Mouse (Mus musculus): ENCODE data around the gene Cd5. TPM values are rescaled to one million over a fixed set of nuclear protein-coding genes. Genes with fewer than 3 reads are reported as not detected.

Cd5 gene
- polyA plus RNA-seq, 1 experiment from 2014 or later: 0.68 TPM

DNA sequence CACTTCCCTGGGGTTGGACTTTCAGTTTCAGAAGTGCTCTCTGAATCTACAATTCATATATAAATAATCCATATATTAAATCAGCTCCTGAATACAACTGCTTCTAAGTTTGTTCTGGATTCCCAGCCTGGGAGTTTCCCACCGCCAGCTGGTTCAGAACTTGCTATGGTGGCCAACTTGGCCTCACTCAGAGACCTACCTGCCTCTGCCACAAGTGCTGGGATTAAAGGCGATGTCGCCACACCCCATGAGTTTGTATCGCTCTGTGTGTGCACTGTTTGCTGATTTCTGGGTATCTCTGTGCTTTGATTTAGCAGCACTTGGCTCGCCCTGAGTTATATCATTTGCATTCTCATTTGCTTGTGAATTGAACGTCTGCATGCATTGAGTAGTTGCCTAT, 13.3 kb upstream of the Cd5 start:
- no peak overlapping the region for H3K4me3 ChIP-seq (ENCODE audit: low read depth, low read length)
- H3K27ac ChIP-seq (ENCODE audit: low read length): no peak overlapping the region
- no peaks in the 10 kb centered on the region for H3K27me3 ChIP-seq (replicated peaks; ENCODE audit: insufficient read depth, low read length)
- ATAC-seq: no peak
- 90% methylated on average over 6 of the region's 6 CpGs for WGBS
- H3K4me1 ChIP-seq (ENCODE audit: insufficient read depth, low read depth, low read length): no peaks in the 10 kb centered on the region
- H3K4me2 ChIP-seq (replicated peaks; ENCODE audit: low read depth, low read length): no peak overlapping the region
- H3K36me3 ChIP-seq (ENCODE audit: insufficient read depth, low read length): no peaks in the 10 kb centered on the region
- TF ChIP-seq EP300 (IDR thresholded peaks at IDR 0.05) (no peak), CTCF (IDR thresholded peaks at IDR 0.05) (no peak)
- no peak for DNase-seq (ENCODE audit: low spot score)
- H3K9me3 ChIP-seq (ENCODE audit: low read length): no peaks in the 10 kb centered on the region
- no peak overlapping the region for H3K9ac ChIP-seq (replicated peaks; ENCODE audit: low read depth)

DNA sequence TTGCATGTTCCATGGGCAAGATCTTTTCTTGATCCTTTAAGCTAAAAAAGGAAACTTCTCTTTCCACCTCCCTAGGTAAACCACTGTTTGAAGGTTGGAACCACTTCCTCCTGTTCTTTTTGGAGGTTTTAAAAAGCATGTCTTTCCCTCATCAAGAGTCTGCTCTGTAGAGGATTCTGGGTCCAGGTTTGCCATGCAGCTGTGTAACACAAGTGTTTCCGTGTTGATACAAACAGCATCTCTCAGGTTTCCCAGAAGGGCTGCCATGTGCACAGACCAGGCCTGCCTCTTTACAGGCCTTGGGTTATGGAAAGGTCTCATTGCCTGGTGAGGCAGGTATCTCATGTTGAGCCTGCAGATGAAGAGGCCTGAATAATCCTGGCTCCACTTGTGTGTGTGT, 12.8 kb upstream of the Cd5 start:
- H3K36me3 ChIP-seq (ENCODE audit: insufficient read depth, low read length): no peaks in the 10 kb centered on the region
- no peaks in the 10 kb centered on the region for H3K27me3 ChIP-seq (replicated peaks; ENCODE audit: insufficient read depth, low read length)
- H3K9me3 ChIP-seq (ENCODE audit: low read length): no peaks in the 10 kb centered on the region
- H3K27ac ChIP-seq (ENCODE audit: low read length): no peak overlapping the region
- no peak overlapping the region for H3K9ac ChIP-seq (replicated peaks; ENCODE audit: low read depth)
- 68% methylated on average over 1 of the region's 1 CpGs for WGBS
- no peak overlapping the region for H3K4me3 ChIP-seq (ENCODE audit: low read depth, low read length)
- no peaks in the 10 kb centered on the region for H3K4me1 ChIP-seq (ENCODE audit: insufficient read depth, low read depth, low read length)
- DNase-seq (ENCODE audit: low spot score) (no peak), ATAC-seq (no peak)
- no peak for TF ChIP-seq CTCF (IDR thresholded peaks at IDR 0.05)
- no peak for TF ChIP-seq EP300 (IDR thresholded peaks at IDR 0.05)
- H3K4me2 ChIP-seq (replicated peaks; ENCODE audit: low read depth, low read length): no peak overlapping the region

DNA sequence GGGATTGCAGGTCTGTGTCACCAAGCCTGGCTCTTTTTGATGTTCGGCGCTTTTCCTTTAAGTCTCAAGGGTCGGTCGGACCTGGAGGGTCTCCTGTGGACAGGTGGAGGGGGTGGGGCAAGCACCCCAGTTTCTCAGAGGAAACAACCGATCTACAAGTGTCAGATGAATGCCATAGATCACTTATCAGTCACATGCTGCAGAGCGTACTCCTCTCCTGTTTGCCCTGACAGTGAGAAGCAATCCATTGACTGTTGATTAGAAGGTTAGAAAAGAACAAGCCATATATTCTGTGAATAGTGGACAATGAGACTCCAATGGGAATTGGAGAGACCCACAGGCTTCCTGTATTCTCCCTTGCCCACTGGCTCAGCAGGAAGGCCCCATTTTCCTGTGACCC, 11.4 kb upstream of the Cd5 start:
- H3K27ac ChIP-seq (ENCODE audit: low read length): no peak overlapping the region
- no peaks in the 10 kb centered on the region for H3K27me3 ChIP-seq (replicated peaks; ENCODE audit: insufficient read depth, low read length)
- H3K9ac ChIP-seq (replicated peaks; ENCODE audit: low read depth): no peak overlapping the region
- no peak for ATAC-seq
- no peak for DNase-seq (ENCODE audit: low spot score)
- H3K9me3 ChIP-seq (ENCODE audit: low read length): no peaks in the 10 kb centered on the region
- TF ChIP-seq CTCF (IDR thresholded peaks at IDR 0.05) (no peak), EP300 (IDR thresholded peaks at IDR 0.05) (no peak)
- no peaks in the 10 kb centered on the region for H3K4me1 ChIP-seq (ENCODE audit: insufficient read depth, low read depth, low read length)
- no peaks in the 10 kb centered on the region for H3K36me3 ChIP-seq (ENCODE audit: insufficient read depth, low read length)
- 73% methylated on average over 6 of the region's 6 CpGs for WGBS
- H3K4me2 ChIP-seq (replicated peaks; ENCODE audit: low read depth, low read length): no peak overlapping the region
- H3K4me3 ChIP-seq (ENCODE audit: low read depth, low read length): no peak overlapping the region

DNA sequence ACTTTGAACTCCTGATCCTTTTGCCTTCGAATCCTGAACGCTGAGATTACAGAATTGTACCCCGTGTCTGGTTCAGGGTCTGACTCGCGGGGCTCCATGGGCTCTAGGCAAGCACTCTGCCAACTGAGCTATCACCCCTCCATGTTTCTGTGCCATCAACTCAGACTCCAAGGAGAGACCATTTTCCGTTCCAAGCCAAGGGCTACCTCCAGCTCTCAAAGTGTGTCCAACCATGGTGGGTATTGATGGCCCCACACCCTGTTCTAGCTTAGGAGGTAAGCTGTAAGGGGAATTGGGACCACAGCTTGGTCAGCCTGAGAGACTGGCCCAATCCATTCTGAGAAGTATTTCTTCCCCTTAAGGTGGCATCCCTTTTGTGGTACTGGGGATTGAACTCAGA, 10.5 kb upstream of the Cd5 start:
- ATAC-seq: no peak
- no peaks in the 10 kb centered on the region for H3K9me3 ChIP-seq (ENCODE audit: low read length)
- DNase-seq (ENCODE audit: low spot score): no peak
- no peak overlapping the region for H3K4me2 ChIP-seq (replicated peaks; ENCODE audit: low read depth, low read length)
- H3K4me1 ChIP-seq (ENCODE audit: insufficient read depth, low read depth, low read length): no peaks in the 10 kb centered on the region
- no peak overlapping the region for H3K4me3 ChIP-seq (ENCODE audit: low read depth, low read length)
- no peak overlapping the region for H3K9ac ChIP-seq (replicated peaks; ENCODE audit: low read depth)
- H3K27ac ChIP-seq (ENCODE audit: low read length): no peak overlapping the region
- 93% methylated on average over 6 of the region's 6 CpGs for WGBS
- H3K36me3 ChIP-seq (ENCODE audit: insufficient read depth, low read length): no peaks in the 10 kb centered on the region
- TF ChIP-seq EP300 (IDR thresholded peaks at IDR 0.05) (no peak), CTCF (IDR thresholded peaks at IDR 0.05) (no peak)
- H3K27me3 ChIP-seq (replicated peaks; ENCODE audit: insufficient read depth, low read length): no peaks in the 10 kb centered on the region

DNA sequence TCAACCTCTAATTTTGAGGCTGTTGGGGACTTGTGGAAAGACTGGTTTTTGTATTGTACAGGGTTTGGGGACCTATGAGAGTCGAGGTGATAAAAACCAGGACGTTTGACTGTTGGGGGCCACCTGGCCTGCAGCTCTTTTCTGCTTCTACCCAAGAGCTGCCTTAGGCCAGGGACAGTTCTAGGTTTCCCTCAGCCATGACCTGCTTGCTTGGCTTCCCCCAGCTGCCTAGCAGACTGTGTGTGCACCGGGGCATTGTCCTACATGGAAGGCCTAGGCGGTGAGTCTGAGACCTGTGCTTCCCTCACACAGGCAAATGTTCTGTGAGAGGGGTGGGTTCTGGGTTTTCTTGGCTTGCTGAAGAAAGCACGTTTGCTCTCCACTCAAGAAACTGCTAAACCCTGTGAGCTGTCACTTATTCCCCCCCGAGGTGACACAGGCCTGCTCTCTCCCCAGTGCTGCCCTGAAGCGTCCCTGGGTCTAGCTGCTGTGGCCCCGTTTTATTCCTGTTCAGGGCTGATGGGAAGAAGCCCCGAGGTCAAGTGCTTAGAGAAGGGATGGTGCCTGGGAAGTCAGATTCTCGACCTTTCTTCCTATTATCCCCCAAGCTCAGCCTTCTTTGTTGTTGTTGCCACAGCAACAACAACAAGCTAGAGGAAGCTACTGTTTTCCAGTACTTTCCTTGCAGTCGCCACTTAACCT, 9.8 kb upstream of the Cd5 start:
- no peaks in the 10 kb centered on the region for H3K27me3 ChIP-seq (replicated peaks; ENCODE audit: insufficient read depth, low read length)
- no peaks in the 10 kb centered on the region for H3K4me1 ChIP-seq (ENCODE audit: insufficient read depth, low read depth, low read length)
- H3K4me2 ChIP-seq (replicated peaks; ENCODE audit: low read depth, low read length): no peak overlapping the region
- no peak for TF ChIP-seq CTCF (IDR thresholded peaks at IDR 0.05)
- no peak for TF ChIP-seq EP300 (IDR thresholded peaks at IDR 0.05)
- 62% methylated on average over 11 of the region's 11 CpGs for WGBS
- H3K4me3 ChIP-seq (ENCODE audit: low read depth, low read length): no peak overlapping the region
- no peak overlapping the region for H3K9ac ChIP-seq (replicated peaks; ENCODE audit: low read depth)
- ATAC-seq (no peak), DNase-seq (ENCODE audit: low spot score) (no peak)
- no peak overlapping the region for H3K27ac ChIP-seq (ENCODE audit: low read length)
- H3K9me3 ChIP-seq (ENCODE audit: low read length): no peaks in the 10 kb centered on the region
- no peaks in the 10 kb centered on the region for H3K36me3 ChIP-seq (ENCODE audit: insufficient read depth, low read length)

DNA sequence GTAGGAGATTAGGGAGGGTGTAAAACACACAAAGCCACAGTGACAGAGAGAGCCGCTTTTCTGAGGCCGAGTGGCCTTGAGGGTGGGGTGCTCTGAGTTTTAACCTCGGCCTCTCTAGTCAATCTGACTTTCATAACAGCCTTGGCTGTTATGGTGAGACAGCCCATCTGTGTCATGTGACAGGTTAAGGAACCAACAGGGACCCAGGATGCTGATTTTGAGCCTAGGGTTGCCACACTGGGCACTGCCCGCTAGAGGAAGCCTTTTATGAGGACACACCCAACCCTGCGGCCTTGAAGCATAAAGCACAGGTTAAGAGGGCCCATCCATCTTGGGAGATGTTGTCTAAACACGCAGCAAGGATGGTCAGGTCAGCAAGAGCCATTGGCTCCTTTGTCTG, 8.9 kb upstream of the Cd5 start:
- ATAC-seq (no peak), DNase-seq (ENCODE audit: low spot score) (no peak)
- Histone ChIP-seq H3K4me3 (ENCODE audit: low read depth, low read length) (no peak overlapping the region), H3K27me3 (replicated peaks; ENCODE audit: insufficient read depth, low read length) (no peaks in the 10 kb centered on the region), H3K4me1 (ENCODE audit: insufficient read depth, low read depth, low read length) (no peaks in the 10 kb centered on the region), H3K9ac (replicated peaks; ENCODE audit: low read depth) (no peak overlapping the region), H3K9me3 (ENCODE audit: low read length) (no peaks in the 10 kb centered on the region), H3K36me3 (ENCODE audit: insufficient read depth, low read length) (no peaks in the 10 kb centered on the region), H3K4me2 (replicated peaks; ENCODE audit: low read depth, low read length) (no peak overlapping the region), H3K27ac (ENCODE audit: low read length) (no peak overlapping the region)
- WGBS: 62% methylated on average over 6 of the region's 6 CpGs
- TF ChIP-seq CTCF (IDR thresholded peaks at IDR 0.05): no peak
- no peak for TF ChIP-seq EP300 (IDR thresholded peaks at IDR 0.05)

DNA sequence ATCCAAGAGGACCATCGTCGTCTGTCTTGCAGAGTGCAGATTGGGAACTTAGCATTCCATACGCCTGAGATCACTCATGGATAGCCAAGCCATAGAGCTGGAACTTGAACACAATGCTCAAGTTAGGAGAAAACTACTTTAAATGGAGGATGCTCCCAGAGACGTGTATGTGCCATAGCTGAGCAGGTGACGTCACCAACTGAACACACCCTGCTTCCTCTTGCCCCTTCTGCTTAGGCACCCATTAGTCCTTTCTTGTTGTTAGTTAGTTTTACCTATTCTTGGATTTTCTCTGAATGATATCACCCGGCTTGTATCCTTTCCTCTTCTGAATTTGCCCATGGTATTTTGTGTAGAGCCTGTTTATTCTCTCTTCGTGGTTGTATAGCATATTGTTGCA, 8.4 kb upstream of the Cd5 start:
- no peaks in the 10 kb centered on the region for H3K27me3 ChIP-seq (replicated peaks; ENCODE audit: insufficient read depth, low read length)
- WGBS: 70% methylated on average over 7 of the region's 7 CpGs
- H3K9ac ChIP-seq (replicated peaks; ENCODE audit: low read depth): no peak overlapping the region
- H3K27ac ChIP-seq (ENCODE audit: low read length): no peak overlapping the region
- DNase-seq (ENCODE audit: low spot score): no peak
- no peaks in the 10 kb centered on the region for H3K4me1 ChIP-seq (ENCODE audit: insufficient read depth, low read depth, low read length)
- H3K4me2 ChIP-seq (replicated peaks; ENCODE audit: low read depth, low read length): no peak overlapping the region
- no peak overlapping the region for H3K4me3 ChIP-seq (ENCODE audit: low read depth, low read length)
- no peak for ATAC-seq
- H3K9me3 ChIP-seq (ENCODE audit: low read length): no peaks in the 10 kb centered on the region
- H3K36me3 ChIP-seq (ENCODE audit: insufficient read depth, low read length): no peaks in the 10 kb centered on the region
- TF ChIP-seq CTCF (IDR thresholded peaks at IDR 0.05) (no peak), EP300 (IDR thresholded peaks at IDR 0.05) (no peak)
